Mouse (Mus musculus) heart, postnatal 0 days (tissue): Measurements from ENCODE around the gene Pptc7. TPM values are rescaled to one million over a fixed set of nuclear protein-coding genes. Genes with fewer than 3 reads are reported as not detected.

Experiments used
- ATAC-seq: fragments of 200-750 bp; cut with Nextera tagmentation; 2 replicates; pipeline ENCODE4 v1.8.0; 2017; ENCODE audit warnings: low read depth, moderate number of reproducible peaks, moderate library complexity; ENCODE audit not compliant: insufficient read depth
- DNase-seq: peaks from one replicate; pipeline ENCODE4 v3.0.0-alpha.2; 2016; ENCODE audit warnings: low spot score
- H3K27ac ChIP-seq: fragments of 300-500 bp; sonication (generic); 2 replicates; pipeline ENCODE4 v1.5.1; 2014; ENCODE audit warnings: low read depth, mild to moderate bottlenecking
- H3K27me3 ChIP-seq: fragments of 300-500 bp; sonication (generic); 2 replicates; pipeline ENCODE4 v1.6.1; 2014; ENCODE audit warnings: low read length, mixed read lengths; ENCODE audit not compliant: control insufficient read depth, insufficient read depth
- H3K36me3 ChIP-seq: fragments of 300-500 bp; sonication (generic); replicated peaks from 2 replicates; pipeline ENCODE4 v1.6.1; 2014; ENCODE audit warnings: low read length, mixed read lengths; ENCODE audit not compliant: control insufficient read depth, insufficient read depth
- H3K4me1 ChIP-seq: fragments of 300-500 bp; sonication (generic); 2 replicates; pipeline ENCODE4 v1.6.1; 2014; ENCODE audit warnings: antibody characterized with exemption; ENCODE audit not compliant: control insufficient read depth, insufficient read depth
- H3K4me2 ChIP-seq: fragments of 300-500 bp; sonication (generic); 2 replicates; pipeline ENCODE4 v1.6.1; 2014; ENCODE audit warnings: low read depth, mild to moderate bottlenecking, low read length, moderate library complexity
- H3K4me3 ChIP-seq: fragments of 300-500 bp; sonication (generic); 2 replicates; pipeline ENCODE4 v1.5.1; 2014; ENCODE audit warnings: low read depth, low read length
- H3K9ac ChIP-seq: fragments of 300-500 bp; sonication (generic); replicated peaks from 2 replicates; pipeline ENCODE4 v1.6.1; 2014; ENCODE audit warnings: low read depth, low read length, mixed read lengths
- H3K9me3 ChIP-seq: fragments of 300-500 bp; sonication (generic); replicated peaks from 2 replicates; pipeline ENCODE4 v1.6.1; 2016; ENCODE audit warnings: low read length; ENCODE audit not compliant: control insufficient read depth
- CTCF ChIP-seq: IDR thresholded peaks from 2 replicates; pipeline ENCODE4 v1.5.1; 2016; ENCODE audit warnings: antibody characterized with exemption, control low read depth, low read depth
- EP300 ChIP-seq: IDR thresholded peaks from 2 replicates; pipeline ENCODE4 v1.6.1; 2016; ENCODE audit warnings: antibody characterized with exemption, low read depth
- WGBS: fragments of 180-500 bp; shearing (Covaris S2); extraction: QIAGEN DNeasy Blood & Tissue Kit; methylation state at CpG from one replicate; pipeline ENCODE4 v1.1.7; 2014; 5-methylcytosine and 5-hydroxymethylcytosine counted together
- polyA plus RNA-seq: library from polyadenylated mRNA; unstranded; fragments of >200 nt; fragmentation: Nextera tagmentation; extraction: Ambion mirVana; gene quantifications from 2 replicates; pipeline ENCODE4 v1.2.1, GENCODE M21; 2015
- total RNA-seq: library from RNA; depleted of rRNA; stranded (reverse); fragments of >200 nt; gene quantifications from 2 replicates; pipeline ENCODE4 v1.2.3, GENCODE M21; 2014; ENCODE audit warnings: low replicate concordance

Gene Pptc7
- total and polyA plus RNA-seq, 2 experiments from 2014 or later = 20.5 to 33.9 TPM

- TF ChIP-seq EP300 (no peak), CTCF (no peak)
- DNase-seq = no peak
- WGBS = 88% methylated on average over 3 of the region's 3 CpGs
These were observed 43.1 kb downstream of the Pptc7 start for GRCm38 (mm10) chr5:122327283-122327682.

GRCm38 (mm10) chr5:122330269-122330668 is 46.1 kb downstream of the Pptc7 start:
- TF ChIP-seq EP300 (no peak), CTCF (0 out of 2 replicates have a peak, but pooled peaks have one; percentile 8)
- H3K9ac ChIP-seq = no peak overlapping the region
- no peaks in the 10 kb centered on the region for H3K9me3 ChIP-seq
- no peaks in the 10 kb centered on the region for H3K4me1 ChIP-seq
- H3K27ac ChIP-seq = no peak overlapping the region
- H3K36me3 ChIP-seq = peaks cover 14% of the 10 kb centered on the region; the same call in 1 of the 2 replicates
- WGBS = 73% methylated on average over 4 of the region's 4 CpGs
- ATAC-seq (no peak), DNase-seq (no peak)
- no peaks in the 10 kb centered on the region for H3K27me3 ChIP-seq
- H3K4me2 ChIP-seq = no peak overlapping the region
- H3K4me3 ChIP-seq = no peak overlapping the region

More at GRCm38 (mm10) chr5:122327283-122327682, 43.1 kb downstream of the Pptc7 start:
- no peak overlapping the region for H3K27ac ChIP-seq
- no peak overlapping the region for H3K4me3 ChIP-seq
- ATAC-seq = no peak
- H3K9me3 ChIP-seq = no peaks in the 10 kb centered on the region
- no peaks in the 10 kb centered on the region for H3K4me1 ChIP-seq
- no peak overlapping the region for H3K4me2 ChIP-seq
- H3K36me3 ChIP-seq = peaks cover 32% of the 10 kb centered on the region; the same call in 1 of the 2 replicates
- H3K9ac ChIP-seq = no peak overlapping the region
- H3K27me3 ChIP-seq = no peaks in the 10 kb centered on the region

DNA sequence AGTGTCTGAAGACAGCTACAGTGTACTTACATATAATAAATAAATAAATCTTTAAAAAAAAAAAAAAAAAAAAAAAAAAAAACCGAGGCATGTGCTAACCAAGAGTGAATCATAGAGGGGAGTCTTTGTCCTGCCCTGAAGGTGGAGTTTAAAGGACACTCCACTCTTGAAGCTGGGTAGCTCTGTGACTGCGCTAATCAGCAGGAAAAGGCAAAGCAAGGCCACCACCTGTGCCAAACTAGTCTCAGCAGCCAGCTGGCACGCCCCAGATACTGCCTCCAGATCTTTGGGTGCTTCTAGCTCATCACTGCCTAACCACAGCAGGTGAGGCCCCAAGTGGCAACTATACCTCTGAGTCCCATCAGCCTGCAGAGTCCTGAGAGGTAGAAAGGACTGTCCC is 50.5 kb downstream of the Pptc7 start:
- TF ChIP-seq CTCF = no peak
- TF ChIP-seq EP300 = no peak
- Histone ChIP-seq H3K27me3 (no peaks in the 10 kb centered on the region), H3K4me3 (no peak overlapping the region), H3K9me3 (no peaks in the 10 kb centered on the region), H3K36me3 (no peaks in the 10 kb centered on the region), H3K4me1 (no peaks in the 10 kb centered on the region), H3K4me2 (no peak overlapping the region), H3K27ac (no peak overlapping the region), H3K9ac (no peak overlapping the region)
- 75% methylated on average over 3 of the region's 3 CpGs for WGBS
- DNase-seq = no peak
- no peak for ATAC-seq

DNA sequence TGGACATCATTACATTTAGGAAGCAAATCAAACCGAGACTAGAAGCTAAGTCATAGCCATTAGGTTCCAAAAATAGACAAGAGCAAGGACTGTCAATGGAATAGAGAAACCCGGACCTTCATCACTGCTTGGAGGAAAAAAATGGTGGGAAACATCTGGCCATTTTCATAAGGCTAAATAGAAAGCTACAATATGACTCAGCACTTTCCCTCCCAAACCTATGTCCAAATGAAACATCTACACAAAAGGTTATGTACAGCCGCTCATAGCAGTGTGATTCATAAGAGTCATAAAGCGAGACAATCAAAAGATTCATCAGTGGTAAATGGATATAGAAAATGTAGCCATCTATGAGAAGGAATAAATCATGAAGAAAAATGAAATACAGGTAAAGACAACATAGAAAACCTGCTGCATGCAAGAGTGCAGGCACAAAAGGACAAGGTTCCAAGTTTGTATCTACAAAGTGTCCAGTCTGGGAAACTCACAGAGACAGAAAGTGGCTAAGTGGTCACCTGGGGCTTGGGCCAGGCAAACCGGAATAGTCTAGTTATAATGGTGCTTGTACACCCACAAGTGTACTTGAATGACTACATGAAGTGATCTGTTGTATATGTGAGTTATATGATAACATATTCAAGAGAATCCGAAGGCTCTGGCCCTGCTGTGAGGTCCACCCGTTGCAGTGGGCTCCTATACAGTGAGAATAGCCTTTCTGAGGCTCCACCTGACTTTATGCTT is 52.6 kb downstream of the Pptc7 start:
- DNase-seq = no peak
- no peaks in the 10 kb centered on the region for H3K36me3 ChIP-seq
- no peak overlapping the region for H3K4me2 ChIP-seq
- H3K27me3 ChIP-seq = no peaks in the 10 kb centered on the region
- no peaks in the 10 kb centered on the region for H3K4me1 ChIP-seq
- H3K9me3 ChIP-seq = no peaks in the 10 kb centered on the region
- TF ChIP-seq CTCF = no peak
- TF ChIP-seq EP300 = no peak
- H3K27ac ChIP-seq = no peak overlapping the region
- WGBS = 78% methylated on average over 7 of the region's 7 CpGs
- ATAC-seq = no peak
- H3K4me3 ChIP-seq = no peak overlapping the region
- no peak overlapping the region for H3K9ac ChIP-seq

DNA sequence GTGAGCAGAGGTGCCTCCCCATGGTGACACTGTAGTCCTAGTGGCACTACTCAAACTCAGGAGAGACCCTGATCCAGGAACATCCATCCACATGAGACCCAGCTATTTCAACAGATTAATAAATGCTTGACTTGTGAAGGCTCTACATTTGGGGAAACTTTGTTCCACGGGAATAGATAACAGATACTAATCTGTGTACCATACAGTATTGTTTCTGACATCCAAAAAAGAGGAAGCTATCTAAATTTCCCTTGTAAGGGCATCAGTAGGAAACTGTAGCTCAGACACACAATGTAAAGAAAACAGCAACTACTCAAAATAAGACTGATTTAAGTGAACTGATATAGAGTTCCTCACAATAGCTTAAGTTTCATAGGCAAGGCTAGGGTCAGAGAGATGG is 58.7 kb downstream of the Pptc7 start:
- no peak for ATAC-seq
- no peak for TF ChIP-seq CTCF
- no peak for TF ChIP-seq EP300
- Histone ChIP-seq H3K4me1 (no peaks in the 10 kb centered on the region), H3K27me3 (no peaks in the 10 kb centered on the region), H3K9ac (no peak overlapping the region), H3K9me3 (no peaks in the 10 kb centered on the region), H3K27ac (no peak overlapping the region), H3K4me3 (no peak overlapping the region), H3K36me3 (no peaks in the 10 kb centered on the region), H3K4me2 (no peak overlapping the region)
- DNase-seq = no peak
- WGBS = 56% methylated on average over 1 of the region's 1 CpGs

DNA sequence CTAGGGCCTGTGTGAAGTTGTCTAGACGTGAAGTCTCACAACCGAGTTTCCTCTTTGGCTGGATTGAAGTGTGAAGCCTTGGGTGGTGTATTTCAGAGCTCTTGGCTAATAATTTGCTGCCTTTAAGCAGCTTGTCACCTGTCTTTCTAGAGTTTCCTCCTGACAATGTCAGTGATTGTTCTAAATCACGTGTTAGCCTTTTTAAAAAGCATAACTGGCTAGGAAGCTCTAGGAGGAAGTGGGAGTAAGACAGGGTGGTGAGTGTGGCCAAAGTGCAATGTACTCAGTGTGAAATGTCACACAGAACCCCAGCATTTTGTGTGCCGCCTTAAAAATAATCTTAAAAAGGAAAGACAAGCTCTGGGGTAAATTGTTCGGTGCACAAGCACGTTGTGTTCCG is 59.6 kb downstream of the Pptc7 start:
- Histone ChIP-seq H3K4me1 (no peaks in the 10 kb centered on the region), H3K27ac (no peak overlapping the region), H3K27me3 (no peaks in the 10 kb centered on the region), H3K9ac (no peak overlapping the region), H3K4me3 (no peak overlapping the region), H3K4me2 (no peak overlapping the region), H3K36me3 (no peaks in the 10 kb centered on the region), H3K9me3 (no peaks in the 10 kb centered on the region)
- TF ChIP-seq CTCF (no peak), EP300 (no peak)
- no peak for DNase-seq
- no peak for ATAC-seq
- WGBS = 51% methylated on average over 7 of the region's 7 CpGs
